Mouse (Mus musculus) CH12.LX (cell line): ENCODE data around the gene Cyp3a13. TPM values are rescaled to one million over a fixed set of nuclear protein-coding genes. Genes with fewer than 3 reads are reported as not detected.

ENCODE experiments used
- polyA plus RNA-seq: library from polyadenylated mRNA; unstranded; fragments of >175 nt; gene quantifications from 2 replicates; pipeline ENCODE4 v1.2.1, GENCODE M21; 2012; ENCODE audit warnings: low read depth; ENCODE audit not compliant: insufficient read length
- total RNA-seq, 2 experiments: library from RNA; depleted of rRNA; stranded (reverse); fragments of 300-350 nt in 1 of 2; fragments of >200 nt in 1 of 2; gene quantifications; 2 replicates each; pipeline ENCODE4 v1.2.3; 2012 to 2014

Cyp3a13 gene
- total and polyA plus RNA-seq, 3 experiments: 0.16 TPM; not detected in 2

Other genes with a start within 250 kb of the Cyp3a13 start
- gene Agfg2, start 236.9 kb downstream of the Cyp3a13 start, total RNA-seq (2012; rRNA removed): 8.7 and 10.0 TPM in 2 replicates
- 11.5 and 13.4 TPM in 2 replicates for gene Agfg2, start 236.9 kb downstream of the Cyp3a13 start, total RNA-seq (2014; rRNA removed)
- 16.7 and 16.8 TPM in 2 replicates for gene Agfg2, start 236.9 kb downstream of the Cyp3a13 start, polyA plus RNA-seq
- 0.67 and 1.4 TPM in 2 replicates for gene Nyap1, start 180.0 kb downstream of the Cyp3a13 start, total RNA-seq (2012; rRNA removed)
- gene Nyap1, start 180.0 kb downstream of the Cyp3a13 start, total RNA-seq (2014; rRNA removed): 0.28 and 0.34 TPM in 2 replicates
- 0.35 and 0.43 TPM in 2 replicates for gene Nyap1, start 180.0 kb downstream of the Cyp3a13 start, polyA plus RNA-seq
- 32.0 and 39.9 TPM in 2 replicates for gene Tsc22d4, start 175.9 kb downstream of the Cyp3a13 start, total RNA-seq (2012; rRNA removed)
- gene Tsc22d4, start 175.9 kb downstream of the Cyp3a13 start, total RNA-seq (2014; rRNA removed): 26.4 and 28.2 TPM in 2 replicates
- gene Tsc22d4, start 175.9 kb downstream of the Cyp3a13 start, polyA plus RNA-seq: 91.2 and 103 TPM in 2 replicates
- 31.6 and 34.6 TPM in 2 replicates for gene Ppp1r35, start 142.8 kb downstream of the Cyp3a13 start, total RNA-seq (2012; rRNA removed)
- 11.8 and 17.3 TPM in 2 replicates for gene Ppp1r35, start 142.8 kb downstream of the Cyp3a13 start, total RNA-seq (2014; rRNA removed)
- gene Ppp1r35, start 142.8 kb downstream of the Cyp3a13 start, polyA plus RNA-seq: 23.3 and 24.1 TPM in 2 replicates
- 32.7 and 38.5 TPM in 2 replicates for gene Mepce, start 134.0 kb downstream of the Cyp3a13 start, total RNA-seq (2012; rRNA removed)
- gene Mepce, start 134.0 kb downstream of the Cyp3a13 start, total RNA-seq (2014; rRNA removed): 31.1 and 37.3 TPM in 2 replicates
- 42.4 and 43.7 TPM in 2 replicates for gene Mepce, start 134.0 kb downstream of the Cyp3a13 start, polyA plus RNA-seq
- 1.3 and 1.9 TPM in 2 replicates for gene Zcwpw1, start 133.8 kb downstream of the Cyp3a13 start, total RNA-seq (2012; rRNA removed)
- gene Zcwpw1, start 133.8 kb downstream of the Cyp3a13 start, total RNA-seq (2014; rRNA removed): 2.3 and 3.0 TPM in 2 replicates
- gene Zcwpw1, start 133.8 kb downstream of the Cyp3a13 start, polyA plus RNA-seq: 1.5 and 2.8 TPM in 2 replicates
- 0.08 and 0.13 TPM in 2 replicates for gene Pilra, start 85.3 kb downstream of the Cyp3a13 start, total RNA-seq (2012; rRNA removed)
- gene Pilra, start 85.3 kb downstream of the Cyp3a13 start, total RNA-seq (2014; rRNA removed): not detected in 2 replicates
- gene Pilra, start 85.3 kb downstream of the Cyp3a13 start, polyA plus RNA-seq: 0.42 and 0.66 TPM in 2 replicates
- gene Pilrb1, start 63.5 kb downstream of the Cyp3a13 start, total RNA-seq (2012; rRNA removed): not detected in 2 replicates
- gene Pilrb1, start 63.5 kb downstream of the Cyp3a13 start, total RNA-seq (2014; rRNA removed): not detected in 2 replicates
- not detected in 2 replicates for gene Pilrb1, start 63.5 kb downstream of the Cyp3a13 start, polyA plus RNA-seq
- gene Pilrb2, start 49.8 kb downstream of the Cyp3a13 start, total RNA-seq (2012; rRNA removed): not detected in 2 replicates
- gene Pilrb2, start 49.8 kb downstream of the Cyp3a13 start, total RNA-seq (2014; rRNA removed): not detected in 2 replicates
- gene Pilrb2, start 49.8 kb downstream of the Cyp3a13 start, polyA plus RNA-seq: not detected in 2 replicates
- gene Gjc3, start 41.5 kb upstream of the Cyp3a13 start, total RNA-seq (2012; rRNA removed): not detected in 2 replicates
- not detected in 2 replicates for gene Gjc3, start 41.5 kb upstream of the Cyp3a13 start, total RNA-seq (2014; rRNA removed)
- gene Gjc3, start 41.5 kb upstream of the Cyp3a13 start, polyA plus RNA-seq: not detected in 2 replicates
- gene Azgp1, start 59.9 kb upstream of the Cyp3a13 start, total RNA-seq (2012; rRNA removed): not detected in 2 replicates
- gene Azgp1, start 59.9 kb upstream of the Cyp3a13 start, total RNA-seq (2014; rRNA removed): not detected in 2 replicates
- not detected in 2 replicates for gene Azgp1, start 59.9 kb upstream of the Cyp3a13 start, polyA plus RNA-seq
- not detected in 2 replicates for gene Smok3a, start 99.6 kb upstream of the Cyp3a13 start, total RNA-seq (2012; rRNA removed)
- not detected in 2 replicates for gene Smok3a, start 99.6 kb upstream of the Cyp3a13 start, total RNA-seq (2014; rRNA removed)
- not detected in 2 replicates for gene Smok3a, start 99.6 kb upstream of the Cyp3a13 start, polyA plus RNA-seq
- gene Smok3b, start 99.8 kb upstream of the Cyp3a13 start, total RNA-seq (2012; rRNA removed): not detected in 2 replicates
- not detected in 2 replicates for gene Smok3b, start 99.8 kb upstream of the Cyp3a13 start, total RNA-seq (2014; rRNA removed)
- not detected in 2 replicates for gene Smok3b, start 99.8 kb upstream of the Cyp3a13 start, polyA plus RNA-seq
- not detected in 2 replicates for gene Smok3c, start 131.6 kb upstream of the Cyp3a13 start, total RNA-seq (2012; rRNA removed)
- gene Smok3c, start 131.6 kb upstream of the Cyp3a13 start, total RNA-seq (2014; rRNA removed): not detected in 2 replicates
- gene Smok3c, start 131.6 kb upstream of the Cyp3a13 start, polyA plus RNA-seq: not detected in 2 replicates
- 9.5 and 10.5 TPM in 2 replicates for gene Zkscan1, start 163.5 kb upstream of the Cyp3a13 start, total RNA-seq (2012; rRNA removed)
- gene Zkscan1, start 163.5 kb upstream of the Cyp3a13 start, total RNA-seq (2014; rRNA removed): 10.7 and 12.0 TPM in 2 replicates
- gene Zkscan1, start 163.5 kb upstream of the Cyp3a13 start, polyA plus RNA-seq: 8.9 and 9.2 TPM in 2 replicates
- 9.0 and 10.8 TPM in 2 replicates for gene Zscan21, start 195.3 kb upstream of the Cyp3a13 start, total RNA-seq (2012; rRNA removed)
- gene Zscan21, start 195.3 kb upstream of the Cyp3a13 start, total RNA-seq (2014; rRNA removed): 9.0 and 9.6 TPM in 2 replicates
- 12.1 and 13.6 TPM in 2 replicates for gene Zscan21, start 195.3 kb upstream of the Cyp3a13 start, polyA plus RNA-seq
- 5.2 and 5.8 TPM in 2 replicates for gene Zfp113, start 234.1 kb upstream of the Cyp3a13 start, total RNA-seq (2012; rRNA removed)
- 5.5 and 7.0 TPM in 2 replicates for gene Zfp113, start 234.1 kb upstream of the Cyp3a13 start, total RNA-seq (2014; rRNA removed)
- 4.1 and 4.4 TPM in 2 replicates for gene Zfp113, start 234.1 kb upstream of the Cyp3a13 start, polyA plus RNA-seq
- gene Cops6, start 239.5 kb upstream of the Cyp3a13 start, total RNA-seq (2012; rRNA removed): 78.4 and 80.6 TPM in 2 replicates
- 86.4 and 88.4 TPM in 2 replicates for gene Cops6, start 239.5 kb upstream of the Cyp3a13 start, total RNA-seq (2014; rRNA removed)
- gene Cops6, start 239.5 kb upstream of the Cyp3a13 start, polyA plus RNA-seq: 205 and 210 TPM in 2 replicates